Mouse (Mus musculus) G1E (cell line): Measurements from ENCODE around the gene Osbpl7. TPM values are rescaled to one million over a fixed set of nuclear protein-coding genes. Genes with fewer than 3 reads are reported as not detected.

Experiments used
- ATAC-seq: 2 replicates; pipeline ENCODE4 v1.8.0; 2016; ENCODE audit warnings: mild to moderate bottlenecking; ENCODE audit not compliant: insufficient number of reproducible peaks, poor library complexity, low FRiP score, severe bottlenecking; ENCODE audit errors: extremely low read depth
- DNase-seq: peaks from one replicate; pipeline ENCODE4 v3.0.0; 2012; ENCODE audit warnings: low spot score
- H3K27me3 ChIP-seq: 2 replicates; pipeline ENCODE4 v1.6.1; 2012; ENCODE audit warnings: mild to moderate bottlenecking, low read length, inconsistent platforms; ENCODE audit not compliant: insufficient read depth
- H3K36me3 ChIP-seq: replicated peaks from 2 replicates; pipeline ENCODE3; 2012; ENCODE audit warnings: mild to moderate bottlenecking, inconsistent platforms
- H3K4me1 ChIP-seq: 2 replicates; pipeline ENCODE4 v1.6.1; 2012; ENCODE audit warnings: low read depth, low read length, inconsistent platforms, mixed read lengths; ENCODE audit not compliant: insufficient read depth
- H3K4me3 ChIP-seq: 2 replicates; pipeline ENCODE4 v1.5.1; 2012; ENCODE audit warnings: low read depth, mild to moderate bottlenecking, inconsistent platforms, low read length, moderate library complexity, mixed read lengths
- H3K9me3 ChIP-seq: replicated peaks from 2 replicates; pipeline ENCODE4 v1.6.1; 2012; ENCODE audit warnings: inconsistent platforms
- CTCF ChIP-seq: IDR thresholded peaks from 2 replicates; pipeline ENCODE4 v1.5.1; 2012; ENCODE audit warnings: low read depth, low read length, inconsistent platforms, mixed read lengths
- GATA1 ChIP-seq: IDR thresholded peaks from 2 replicates; pipeline ENCODE4 v1.6.1; 2012; ENCODE audit warnings: borderline replicate concordance, low read length, inconsistent platforms, mixed read lengths
- GATA2 ChIP-seq: IDR thresholded peaks from 2 replicates; pipeline ENCODE4 v1.6.1; 2012; ENCODE audit warnings: low read depth, low read length, inconsistent platforms, borderline replicate concordance
- POLR2AphosphoS5 ChIP-seq: IDR thresholded peaks from 2 replicates; pipeline ENCODE4 v1.6.1; 2012; ENCODE audit warnings: low read depth, low read length, inconsistent platforms; ENCODE audit not compliant: insufficient replicate concordance
- TAL1 ChIP-seq: conservative IDR thresholded peaks from 2 replicates; pipeline ENCODE4 v1.6.1; 2012; ENCODE audit warnings: low read depth, low read length, inconsistent platforms, mixed read lengths
- polyA plus RNA-seq: library from polyadenylated mRNA; stranded (reverse); fragments of >175 nt; gene quantifications from 2 replicates; pipeline ENCODE4 v1.2.3, GENCODE M21; 2012
- total RNA-seq, 2 experiments: library from RNA; stranded (forward) in 1 of 2; stranded (reverse) in 1 of 2; fragments of 200-1000 nt in 1 of 2; fragments of >200 nt in 1 of 2; fragmentation: Nextera tagmentation in 1 of 2; gene quantifications; 2 replicates each; pipeline ENCODE4 v1.2.3; 2014 to 2017

Gene Osbpl7
- total and polyA plus RNA-seq, 3 experiments: 9.7 to 29.7 (median 15.7) TPM

GRCm38 (mm10) chr11:97048090-97048650 is 2.3 kb upstream of the Osbpl7 start:
- no peaks in the 10 kb centered on the region for H3K9me3 ChIP-seq
- H3K4me3 ChIP-seq: no peak overlapping the region
- no peaks in the 10 kb centered on the region for H3K27me3 ChIP-seq
- TF ChIP-seq CTCF (no peak), GATA1 (no peak), GATA2 (no peak), TAL1 (no peak), POLR2AphosphoS5 (no peak)
- no peak for ATAC-seq
- DNase-seq: no peak
- H3K36me3 ChIP-seq: peaks cover 76% of the 10 kb centered on the region
- peaks cover 51% of the 10 kb centered on the region for H3K4me1 ChIP-seq

- Histone ChIP-seq H3K4me1 (peaks cover 43% of the 10 kb centered on the region), H3K9me3 (no peaks in the 10 kb centered on the region), H3K27me3 (no peaks in the 10 kb centered on the region), H3K4me3 (no peak overlapping the region), H3K36me3 (peaks cover 74% of the 10 kb centered on the region)
- ATAC-seq (no peak), DNase-seq (no peak)
- TF ChIP-seq GATA2 (no peak), TAL1 (no peak), GATA1 (no peak), CTCF (no peak), POLR2AphosphoS5 (no peak)
Observed at GRCm38 (mm10) chr11:97049492-97050085, 839 bp upstream of the Osbpl7 start.

- H3K4me3 ChIP-seq: peak overlapping the region; percentile 89
- ATAC-seq (no peak), DNase-seq (peak; percentile 50)
- no peaks in the 10 kb centered on the region for H3K9me3 ChIP-seq
- no peaks in the 10 kb centered on the region for H3K27me3 ChIP-seq
- H3K4me1 ChIP-seq: peaks cover 41% of the 10 kb centered on the region
- TF ChIP-seq GATA1 (no peak), GATA2 (no peak), TAL1 (no peak), CTCF (no peak), POLR2AphosphoS5 (no peak)
- peaks cover 74% of the 10 kb centered on the region for H3K36me3 ChIP-seq
Observed at GRCm38 (mm10) chr11:97050944-97051586, 637 bp downstream of the Osbpl7 start.

- H3K27me3 ChIP-seq: no peaks in the 10 kb centered on the region
- peaks cover 74% of the 10 kb centered on the region for H3K36me3 ChIP-seq
- H3K4me3 ChIP-seq: peak overlapping the region; percentile 89
- H3K9me3 ChIP-seq: no peaks in the 10 kb centered on the region
- TF ChIP-seq POLR2AphosphoS5 (no peak), GATA2 (no peak), TAL1 (no peak), CTCF (no peak), GATA1 (no peak)
- peaks cover 36% of the 10 kb centered on the region for H3K4me1 ChIP-seq
- peak; percentile 45 for ATAC-seq
- peak; percentile 79 for DNase-seq
Observed at GRCm38 (mm10) chr11:97052219-97052646, 1.8 kb downstream of the Osbpl7 start.

GRCm38 (mm10) chr11:97063274-97063920 is 13.0 kb downstream of the Osbpl7 start:
- DNase-seq (no peak), ATAC-seq (no peak)
- no peak overlapping the region for H3K4me3 ChIP-seq
- peaks cover 96% of the 10 kb centered on the region for H3K36me3 ChIP-seq
- no peaks in the 10 kb centered on the region for H3K9me3 ChIP-seq
- H3K4me1 ChIP-seq: 0 out of 2 replicates have a peak, but pooled peaks cover under 1% of the 10 kb centered on the region
- TF ChIP-seq POLR2AphosphoS5 (no peak), TAL1 (no peak), GATA2 (no peak)
- H3K27me3 ChIP-seq: no peaks in the 10 kb centered on the region

- Histone ChIP-seq H3K9me3 (no peaks in the 10 kb centered on the region), H3K4me1 (no peaks in the 10 kb centered on the region), H3K4me3 (no peak overlapping the region), H3K27me3 (no peaks in the 10 kb centered on the region), H3K36me3 (peaks cover 96% of the 10 kb centered on the region)
- no peak for TF ChIP-seq CTCF
- no peak for TF ChIP-seq GATA2
- no peak for TF ChIP-seq GATA1
- no peak for TF ChIP-seq POLR2AphosphoS5
- no peak for TF ChIP-seq TAL1
- DNase-seq (no peak), ATAC-seq (no peak)
Observed at GRCm38 (mm10) chr11:97063921-97064295, 13.5 kb downstream of the Osbpl7 start.
